Mouse (Mus musculus): ENCODE measurements at regions not wholly inside any gene's neighbourhood (a gene's known extent, or its start where the extent isn't known, plus 50 kb on each side); places are given as distances from the start of the nearest gene placed in this dataset.

DNA sequence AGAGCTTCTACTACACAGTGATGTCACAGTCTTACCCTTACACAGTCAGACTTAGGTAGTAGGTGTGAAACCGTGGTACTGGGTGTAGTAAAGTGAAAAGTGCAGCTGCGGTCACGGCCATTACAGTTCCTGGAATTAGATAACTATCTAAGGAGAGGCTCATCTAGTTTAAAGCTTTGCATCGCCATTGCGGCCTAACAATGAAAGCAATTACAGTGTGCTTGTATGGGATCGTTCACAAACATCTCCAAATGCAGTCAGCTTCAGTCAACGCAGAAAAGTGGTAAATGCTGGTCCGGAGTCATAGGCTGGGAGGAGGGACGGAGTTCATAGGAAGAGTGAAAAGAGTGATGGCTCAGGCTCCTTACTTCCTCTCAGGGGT, 106.0 kb upstream of the Col1a2 start:
- no peak for DNase-seq (ENCODE audit: low spot score in 2 of 2)

- DNase-seq (ENCODE audit: low spot score in 2 of 2), result no peak
These were observed 99.3 kb upstream of the Col1a2 start for GRCm38 (mm10) chr6:4405301-4405700.

GRCm38 (mm10) chr6:4407748-4408147, 96.9 kb upstream of the Col1a2 start:
- DNase-seq (ENCODE audit: low spot score in 2 of 2), result peak in 1 of 2 experiments; percentile 27

DNA sequence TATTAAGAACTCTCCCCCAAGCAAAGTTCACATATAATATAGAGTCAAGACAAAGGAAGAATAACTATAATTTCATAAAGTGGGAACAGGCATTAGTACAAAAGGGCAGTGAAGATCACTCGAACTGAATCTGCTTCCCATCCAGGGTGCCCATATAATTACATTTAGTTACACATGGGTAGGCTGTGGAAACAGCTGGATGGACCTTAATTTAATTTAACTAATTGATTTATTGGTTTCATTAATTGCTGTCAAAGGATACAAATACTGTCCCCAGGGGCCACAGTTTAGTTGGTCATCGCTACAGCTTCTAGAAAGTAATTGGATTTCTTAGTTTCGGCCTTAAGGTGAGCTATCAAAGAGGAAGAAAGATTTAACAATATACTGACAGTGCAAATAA, 91.4 kb upstream of the Col1a2 start:
- DNase-seq (ENCODE audit: low spot score in 2 of 2), result no peak

- DNase-seq (ENCODE audit: low spot score in 2 of 2), result peak; percentile 18 to 46
These were observed 90.4 kb upstream of the Col1a2 start for GRCm38 (mm10) chr6:4414166-4414565.

DNA sequence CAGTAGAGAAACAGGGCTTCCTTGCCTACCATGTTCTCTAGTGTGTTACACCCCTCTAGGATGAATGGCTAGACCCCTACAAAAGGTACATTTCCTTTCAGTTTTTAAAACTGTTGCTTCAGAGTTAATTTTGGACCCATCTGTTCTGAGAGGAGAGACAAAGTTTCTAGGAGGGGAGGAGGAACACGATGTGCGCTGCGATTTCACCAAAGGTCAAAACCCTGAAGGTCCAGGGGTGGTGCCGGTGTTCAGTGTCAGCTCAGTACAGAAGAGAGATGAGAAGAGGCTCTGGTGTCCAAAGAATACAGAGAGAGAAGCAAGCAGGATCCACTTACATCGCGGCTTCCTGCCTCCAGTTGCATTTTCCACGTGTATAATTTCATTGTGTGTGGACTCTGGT, 89.4 kb upstream of the Col1a2 start:
- no peak for DNase-seq (ENCODE audit: low spot score in 2 of 2)

- DNase-seq (ENCODE audit: low spot score in 2 of 2), result no peak
These were observed 87.3 kb upstream of the Col1a2 start for GRCm38 (mm10) chr6:4417247-4417709.

GRCm38 (mm10) chr6:4418376-4418775, 86.2 kb upstream of the Col1a2 start:
- DNase-seq (ENCODE audit: low spot score in 2 of 2), result no peak

DNA sequence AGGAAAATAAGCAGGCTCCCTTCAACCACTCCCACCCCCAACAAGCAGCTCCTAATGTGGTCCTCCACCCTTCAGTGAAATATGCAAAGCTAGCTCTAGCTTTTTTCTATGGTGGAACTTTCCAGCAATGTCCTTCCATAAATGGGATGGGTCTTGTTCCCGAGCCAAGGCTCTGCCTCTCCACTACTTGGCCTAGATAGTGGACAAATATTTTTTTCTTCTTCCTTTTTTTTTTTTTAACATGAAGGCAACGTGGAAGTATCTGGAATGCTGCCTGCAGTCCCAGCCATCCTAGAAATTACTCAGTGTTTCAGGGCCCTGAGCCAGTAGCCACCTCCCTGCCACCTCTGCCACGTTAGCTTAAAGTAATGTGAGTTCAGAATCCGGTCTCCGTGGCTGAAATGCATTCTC, 85.7 kb upstream of the Col1a2 start:
- DNase-seq (ENCODE audit: low spot score in 2 of 2), result no peak

- DNase-seq (ENCODE audit: low spot score in 2 of 2), result no peak
These were observed 83.1 kb upstream of the Col1a2 start for GRCm38 (mm10) chr6:4421466-4421865.

GRCm38 (mm10) chr6:4427122-4427521, 77.5 kb upstream of the Col1a2 start:
- no peak for DNase-seq (ENCODE audit: low spot score in 2 of 2)

DNA sequence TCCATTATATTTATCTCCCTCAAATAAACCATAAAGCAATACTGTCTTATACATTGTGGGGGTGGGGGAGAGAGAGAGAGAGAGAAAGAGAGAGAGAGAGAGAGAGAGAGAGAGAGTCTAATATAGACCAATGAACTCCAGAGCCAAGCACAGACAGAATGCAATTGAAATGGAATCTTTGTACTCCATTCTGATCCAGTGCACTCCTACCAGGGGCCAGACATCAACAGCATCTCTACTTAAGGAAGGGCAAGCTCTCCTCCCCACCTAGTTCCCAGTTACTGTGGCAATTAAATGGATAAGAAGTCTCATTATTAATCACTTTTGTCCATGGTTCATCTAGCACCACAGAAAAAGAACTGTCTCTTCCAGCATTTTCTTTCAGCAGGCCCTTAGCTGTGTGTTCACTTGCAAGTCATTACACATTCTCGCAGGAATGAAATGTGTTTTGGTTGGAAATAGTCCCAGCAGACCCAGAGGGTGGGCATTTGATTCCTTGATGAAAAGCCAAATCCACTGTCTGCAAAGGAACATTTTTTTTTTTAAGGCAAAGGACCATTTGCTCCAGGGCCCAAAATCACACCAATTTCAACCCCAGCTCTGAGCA, 73.8 kb upstream of the Col1a2 start:
- no peak for DNase-seq (ENCODE audit: low spot score in 2 of 2)

DNA sequence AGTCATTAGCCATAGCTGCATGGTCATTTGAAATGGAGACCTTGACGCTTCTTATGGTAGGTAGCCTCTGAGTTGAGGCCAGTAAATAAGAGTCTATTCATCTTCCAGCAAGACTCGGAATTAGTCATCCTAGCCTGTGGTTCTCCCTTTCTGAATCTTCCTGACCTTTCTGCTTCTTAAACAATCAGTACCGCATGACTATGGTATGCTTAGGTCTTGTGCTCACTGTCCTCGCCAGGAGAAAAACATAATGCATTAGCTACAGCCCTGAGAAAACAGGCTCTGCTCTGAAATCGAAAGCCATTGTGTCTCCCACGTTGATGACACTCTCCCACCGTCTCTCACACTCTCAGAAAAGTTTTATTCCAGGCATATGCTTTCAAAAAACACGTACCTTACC, 72.4 kb upstream of the Col1a2 start:
- no peak for DNase-seq (ENCODE audit: low spot score in 2 of 2)

DNA sequence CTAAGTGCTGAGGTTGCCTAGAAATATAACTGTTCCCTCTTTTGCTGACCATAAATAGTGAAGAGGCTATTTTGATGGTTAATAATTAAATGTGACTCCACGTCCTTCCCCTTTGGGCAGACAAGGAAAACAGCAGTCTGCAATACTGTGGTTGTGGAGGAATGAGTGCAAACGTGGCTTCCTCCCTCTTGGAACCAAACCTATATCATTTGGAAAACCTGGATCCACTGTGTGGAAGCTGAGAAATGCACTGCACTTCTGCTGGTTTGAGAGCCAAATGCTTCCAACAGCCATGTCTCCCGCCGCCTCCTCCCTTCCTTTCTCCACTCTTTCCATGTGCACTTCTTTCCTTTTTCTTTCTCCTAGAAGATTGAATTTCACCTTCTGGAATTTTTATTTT, 68.2 kb upstream of the Col1a2 start:
- no peak for DNase-seq (ENCODE audit: low spot score in 2 of 2)

- DNase-seq (ENCODE audit: low spot score in 2 of 2), result no peak
These were observed 67.7 kb upstream of the Col1a2 start for GRCm38 (mm10) chr6:4436874-4437273.

- DNase-seq (ENCODE audit: low spot score in 2 of 2), result no peak
These were observed 62.9 kb upstream of the Col1a2 start for GRCm38 (mm10) chr6:4441618-4442167.

- no peak for DNase-seq (ENCODE audit: low spot score in 2 of 2)
These were observed 58.7 kb upstream of the Col1a2 start for GRCm38 (mm10) chr6:4445906-4446305.

- no peak for DNase-seq (ENCODE audit: low spot score in 2 of 2)
These were observed 53.4 kb upstream of the Col1a2 start for GRCm38 (mm10) chr6:4451227-4451626.

Data from thymus, postnatal 10 days (tissue).